Mouse (Mus musculus): ENCODE data around the gene Gm3248. TPM values are rescaled to one million over a fixed set of nuclear protein-coding genes. Genes with fewer than 3 reads are reported as not detected.

Gm3248 gene
- not detected in 2 replicates for polyA plus RNA-seq (2012; rRNA removed)

GRCm38 (mm10) chr14:5961635-5962034 lies at the start of gene Gm3248:
TSS of gene Gm3248 (minus strand) at chr14:5961745.

GRCm38 (mm10) chr14:5979037-5979436 lies 17.5 kb upstream of the Gm3248 start, which contains the start of gene Gm3453:
TSS of gene Gm3453 (minus strand) at chr14:5979137.

Other genes starting within 250 kb of the Gm3248 start
- gene Gm3373, start 220.2 kb downstream of the Gm3248 start, polyA plus RNA-seq (2012; rRNA removed): 0.21 TPM in 1 of 2 replicates, not detected in the other
- 0.16 TPM in 1 of 2 replicates, not detected in the other for gene Gm3383, start 153.8 kb downstream of the Gm3248 start, polyA plus RNA-seq (2012; rRNA removed)
- not detected in 2 replicates for gene Gm3424, start 131.4 kb downstream of the Gm3248 start, polyA plus RNA-seq (2012; rRNA removed)
- not detected in 2 replicates for gene Gm8237, start 81.4 kb downstream of the Gm3248 start, polyA plus RNA-seq (2012; rRNA removed)
- not detected in 2 replicates for gene Gm3453, start 17.4 kb upstream of the Gm3248 start, polyA plus RNA-seq (2012; rRNA removed)
- gene Gm6337, start 96.5 kb upstream of the Gm3248 start, polyA plus RNA-seq (2012; rRNA removed): not detected in 2 replicates
- gene Gm8206, start 132.2 kb upstream of the Gm3248 start, polyA plus RNA-seq (2012; rRNA removed): not detected in 2 replicates
- gene Gm3468, start 146.9 kb upstream of the Gm3248 start, polyA plus RNA-seq (2012; rRNA removed): 0.13 and 0.14 TPM in 2 replicates
- not detected in 2 replicates for gene Gm3476, start 164.1 kb upstream of the Gm3248 start, polyA plus RNA-seq (2012; rRNA removed)